8 mouse cellular contexts compared by ENCODE assay signal in genomic region chr4:116627722-116628662, GRCm38 (mm10). TPM values are rescaled to one million over a fixed set of nuclear protein-coding genes. Genes with fewer than 3 reads are reported as not detected.
A peak's percentile ranks its signal among the peaks of the same experiment; 100 is the strongest.
DNase-seq lines count a peak whose midpoint lies in the region; ATAC-seq lines count a peak whose summit lies in the region.

Gene Nasp, minus strand, starts transcription at chr4:116627941.

- peak within 1 kb of the TSS; percentile 86 for H3K4me3 ChIP-seq in hindbrain, embryonic 14.5 days (replicated peaks; ENCODE audit: low read length)

- peak within 1 kb of the TSS; percentile 77 for H3K9ac ChIP-seq in hindbrain, embryonic 14.5 days

- peak; percentile 85 for ATAC-seq in hindbrain, embryonic 14.5 days (ENCODE audit: low FRiP score)

- no peaks in the 10 kb centered on the region for H3K27me3 ChIP-seq in hindbrain, embryonic 14.5 days (ENCODE audit: control insufficient read depth, insufficient read depth, low read length)

- H3K4me1 ChIP-seq in hindbrain, embryonic 14.5 days (replicated peaks; ENCODE audit: control insufficient read depth, insufficient read depth, low read length): peaks cover 23% of the 10 kb centered on the region

- H3K9me3 ChIP-seq in hindbrain, embryonic 14.5 days (ENCODE audit: control insufficient read depth, low read length): no peaks in the 10 kb centered on the region

- peak within 1 kb of the TSS; percentile 85 for H3K4me2 ChIP-seq in hindbrain, embryonic 14.5 days (replicated peaks)

- 8% methylated on average over 23 of the region's 23 CpGs for WGBS in hindbrain, embryonic 14.5 days

- peak within 1 kb of the TSS; percentile 92 for H3K27ac ChIP-seq in hindbrain, embryonic 14.5 days

- 0 out of 2 replicates have a peak, but pooled peaks cover 5% of the 10 kb centered on the region for H3K36me3 ChIP-seq in hindbrain, embryonic 14.5 days (replicated peaks; ENCODE audit: control insufficient read depth, insufficient read depth)

- DNase-seq in R1 (ENCODE audit: low read depth, low spot score): peak; percentile 93
- peak; percentile 80 to 89 for DNase-seq in cerebellum, postnatal 14 days
- peak; percentile 57 to 72 for DNase-seq in frontal cortex, postnatal 25 days (ENCODE audit: low spot score in 2 of 2)
- peak; percentile 88 for DNase-seq in hindbrain, embryonic 14.5 days (ENCODE audit: low spot score)
- peak; percentile 80 to 82 for DNase-seq in layer of hippocampus, postnatal 36 days
- DNase-seq in lung, postnatal 36 days: peak; percentile 94
- DNase-seq in retina, postnatal 1 day: peak; percentile 92
- peak; percentile 39 for DNase-seq in urinary bladder, adult 2 months (ENCODE audit: low spot score)

RNA-seq across cellular contexts. Expression of gene Nasp, which starts in this region (rescaled TPM):
- polyA plus RNA-seq in hindbrain, embryonic 14.5 days (2014; fragmentation: Nextera tagmentation; extraction: Ambion mirVana): 86.3 and 88.9 TPM in 2 replicates
- 10 to 100 TPM; 34.5 to 35.9 TPM for total RNA-seq in layer of hippocampus, postnatal 36 days (2021)
- polyA plus RNA-seq in urinary bladder, adult 2 months (2012; rRNA removed): 10.2 and 11.7 TPM in 2 replicates

Comparison
In these comparisons a context has a peak if more than half of its experiments do, and no peak if none do; other contexts are left out.
1. Peak in every context shown above with its lines: DNase-seq, ATAC-seq, H3K4me3 ChIP-seq and H3K27ac ChIP-seq.
2. DNase-seq: peak in every context shown above with its lines; median percentile 94 in lung, postnatal 36 days; 93 in R1; 92 in retina, postnatal 1 day; 88 in hindbrain, embryonic 14.5 days; 84 in cerebellum, postnatal 14 days; 81 in layer of hippocampus, postnatal 36 days; 64 in frontal cortex, postnatal 25 days; 39 in urinary bladder, adult 2 months.